Mouse (Mus musculus) spleen, postnatal 10 days (tissue): ENCODE data around the gene Ube2u.
"Not testable (repeated sequence)": the region's sequence is repeated elsewhere in the genome, so short reads cannot be mapped to it uniquely, and the experiment has no call there.

ENCODE experiments used
- DNase-seq, 2 experiments: peaks; one replicate each; pipeline ENCODE4 v3.0.0; 2021 to 2022; ENCODE audit warnings: low spot score in 2 of 2

Ube2u gene

GRCm38 (mm10) chr4:100478592-100479321, at the start of gene Ube2u:
Gene Ube2u (plus strand): TSS chr4:100478849.
- DNase-seq: no peak

- no peak for DNase-seq
Observed at GRCm38 (mm10) chr4:100429371-100429900, 49.2 kb upstream of the Ube2u start.

GRCm38 (mm10) chr4:100435281-100436168, 43.1 kb upstream of the Ube2u start:
- DNase-seq: no peak

- DNase-seq: no peak
Observed at GRCm38 (mm10) chr4:100436169-100436547, 42.5 kb upstream of the Ube2u start.

- no peak for DNase-seq
Observed at GRCm38 (mm10) chr4:100446897-100447296, 31.8 kb upstream of the Ube2u start.

GRCm38 (mm10) chr4:100462493-100463120, 16.0 kb upstream of the Ube2u start:
- no peak for DNase-seq

GRCm38 (mm10) chr4:100488447-100488846, 9.8 kb downstream of the Ube2u start:
- DNase-seq: no peak

GRCm38 (mm10) chr4:100495176-100495575, 16.5 kb downstream of the Ube2u start:
- no peak for DNase-seq

- no peak for DNase-seq
Observed at GRCm38 (mm10) chr4:100496521-100496920, 17.9 kb downstream of the Ube2u start.

- DNase-seq: no peak
Observed at GRCm38 (mm10) chr4:100498192-100498591, 19.5 kb downstream of the Ube2u start.

- DNase-seq: not testable (repeated sequence)
Observed at GRCm38 (mm10) chr4:100499037-100499601, 20.5 kb downstream of the Ube2u start.

GRCm38 (mm10) chr4:100503337-100503736, 24.7 kb downstream of the Ube2u start:
- DNase-seq: no peak

- no peak for DNase-seq
Observed at GRCm38 (mm10) chr4:100517646-100518045, 39.0 kb downstream of the Ube2u start.

- no peak for DNase-seq
Observed at GRCm38 (mm10) chr4:100522534-100522933, 43.9 kb downstream of the Ube2u start.

- DNase-seq: no peak
Observed at GRCm38 (mm10) chr4:100524741-100525140, 46.1 kb downstream of the Ube2u start.

GRCm38 (mm10) chr4:100526296-100526695, 47.6 kb downstream of the Ube2u start:
- no peak for DNase-seq

- no peak for DNase-seq
Observed at GRCm38 (mm10) chr4:100527086-100527485, 48.4 kb downstream of the Ube2u start.

GRCm38 (mm10) chr4:100527554-100528001, 48.9 kb downstream of the Ube2u start:
- DNase-seq: no peak

- DNase-seq: no peak
Observed at GRCm38 (mm10) chr4:100533607-100534006, 55.0 kb downstream of the Ube2u start.

GRCm38 (mm10) chr4:100534946-100535345, 56.3 kb downstream of the Ube2u start:
- DNase-seq: no peak

GRCm38 (mm10) chr4:100537898-100538297, 59.2 kb downstream of the Ube2u start:
- DNase-seq: peak in 1 of 2 experiments; percentile 15

GRCm38 (mm10) chr4:100539483-100539882, 60.8 kb downstream of the Ube2u start:
- DNase-seq: no peak
